Mouse (Mus musculus) kidney, adult 18-20 months (tissue): ENCODE results near the gene Drg1.
"Not testable (repeated sequence)": the region's sequence is repeated elsewhere in the genome, so short reads cannot be mapped to it uniquely, and the experiment has no call there.

Experiments
- DNase-seq: peaks from one replicate; pipeline ENCODE4 v3.0.0; 2021

Gene Drg1

DNA sequence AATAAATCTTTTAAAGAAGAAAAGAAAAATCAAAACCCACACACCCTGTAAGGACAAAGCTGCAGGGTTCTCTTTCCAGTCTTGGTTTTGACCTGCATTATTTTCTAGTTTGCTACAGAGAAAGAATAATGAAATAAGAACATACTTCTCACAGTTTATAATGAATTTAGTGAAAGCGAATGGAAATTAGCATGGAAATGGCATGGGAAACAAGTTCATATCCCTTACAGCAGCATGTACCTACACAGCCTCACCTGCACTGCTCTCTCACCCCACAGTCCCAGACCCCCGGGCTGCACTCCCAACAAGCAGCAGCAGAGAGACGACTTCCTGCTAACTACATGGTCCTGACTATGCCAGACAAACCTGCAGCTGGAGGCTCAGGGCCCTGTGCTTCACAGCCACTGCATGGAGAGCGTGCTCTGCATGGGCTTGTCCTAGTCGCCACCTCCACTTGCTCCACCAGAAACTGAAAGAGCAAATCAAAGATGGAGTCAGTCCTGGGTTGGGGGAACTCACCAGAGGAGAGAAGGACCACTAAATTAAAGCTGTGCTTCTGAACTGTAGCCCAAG, 100.9 kb downstream of the Drg1 start:
- not testable (repeated sequence) for DNase-seq

DNA sequence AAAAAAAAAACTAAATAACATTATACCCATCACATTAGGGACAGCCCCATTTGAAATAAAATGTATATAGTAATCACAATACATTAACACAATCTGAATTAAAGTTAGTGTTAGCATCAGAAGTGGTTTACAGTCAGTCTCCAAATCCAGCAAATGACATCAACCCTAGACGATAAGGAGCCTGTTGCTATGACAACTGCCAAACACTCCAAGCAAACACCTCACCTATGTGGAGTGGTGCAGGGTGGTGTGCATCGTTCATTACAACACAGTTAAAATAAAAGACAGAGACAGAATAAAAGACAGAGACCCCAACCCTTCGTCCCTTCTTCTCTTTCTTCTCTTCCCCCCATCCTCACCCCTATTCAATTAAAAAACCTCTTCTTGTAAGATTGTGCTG, 102.6 kb downstream of the Drg1 start:
- not testable (repeated sequence) for DNase-seq

DNA sequence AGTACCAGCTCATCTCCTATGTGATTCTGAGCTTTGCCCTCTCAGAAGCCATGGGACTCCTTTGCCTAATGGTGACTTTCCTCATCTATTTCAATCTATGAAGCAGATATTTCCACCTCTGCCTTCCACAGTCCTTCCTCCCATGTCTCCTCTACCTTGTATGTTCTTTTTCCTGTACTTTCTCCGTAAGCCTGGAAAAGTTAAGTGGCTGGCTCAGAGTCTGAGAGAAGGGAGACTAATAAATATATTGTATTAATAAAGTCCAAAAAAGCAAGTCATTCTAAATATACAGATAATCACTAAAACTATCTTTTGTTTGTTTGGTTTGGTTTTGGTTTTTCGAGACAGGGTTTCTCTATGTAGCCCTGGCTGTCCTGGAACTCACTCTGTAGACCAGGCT, 103.1 kb downstream of the Drg1 start:
- DNase-seq = not testable (repeated sequence)

DNA sequence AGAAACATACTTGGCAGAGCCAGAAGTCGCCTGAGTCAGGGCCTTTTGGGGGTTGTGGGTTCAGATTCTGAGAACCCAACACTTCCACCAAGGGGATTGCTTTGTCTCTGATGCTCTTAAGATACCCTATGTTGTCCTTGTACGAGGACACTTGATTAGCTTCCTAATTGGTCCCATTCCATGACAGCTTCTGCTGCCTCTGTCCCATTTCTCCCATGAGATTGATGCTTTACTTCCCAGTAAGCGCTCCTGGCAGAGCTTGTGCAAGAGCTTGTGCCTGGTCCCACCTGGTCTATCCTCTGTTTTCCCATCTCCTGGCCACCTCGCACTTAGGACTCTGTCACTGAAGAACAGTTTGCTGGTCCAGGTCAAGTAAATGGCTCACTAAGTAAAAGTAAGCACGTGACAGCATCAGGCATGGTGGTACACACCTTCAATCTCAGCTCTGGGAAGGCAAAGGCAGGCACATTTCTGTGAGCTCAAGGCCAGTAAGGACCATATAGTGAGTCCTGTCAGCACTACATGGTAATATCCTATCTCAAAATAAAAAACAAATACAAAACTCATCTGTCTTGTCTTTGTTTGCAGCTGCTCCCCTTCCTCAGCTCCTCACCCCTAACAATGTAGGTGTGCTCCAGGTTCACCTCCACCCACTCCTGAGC, 103.8 kb downstream of the Drg1 start:
- DNase-seq = peak; percentile 90

DNA sequence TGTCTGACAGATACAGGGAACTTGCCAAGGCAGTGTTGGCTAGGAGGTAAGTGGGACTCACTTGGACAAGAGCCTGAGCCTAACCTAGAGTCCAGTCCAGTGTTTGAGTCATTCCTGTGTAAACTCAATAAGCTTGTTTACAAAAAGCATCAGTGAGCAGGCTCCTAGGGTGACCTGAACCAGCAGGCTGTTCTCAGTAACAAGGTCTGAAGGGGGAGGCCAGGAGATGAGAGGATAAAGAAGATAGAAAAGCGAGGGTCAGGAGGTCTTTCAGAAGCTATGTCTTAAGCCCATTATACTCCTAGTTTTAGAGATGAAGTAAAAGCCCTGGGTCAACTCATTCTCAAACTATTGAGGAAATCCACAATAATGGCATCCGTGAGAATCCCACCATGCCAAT, 104.8 kb downstream of the Drg1 start:
- peak; percentile 71 for DNase-seq

DNA sequence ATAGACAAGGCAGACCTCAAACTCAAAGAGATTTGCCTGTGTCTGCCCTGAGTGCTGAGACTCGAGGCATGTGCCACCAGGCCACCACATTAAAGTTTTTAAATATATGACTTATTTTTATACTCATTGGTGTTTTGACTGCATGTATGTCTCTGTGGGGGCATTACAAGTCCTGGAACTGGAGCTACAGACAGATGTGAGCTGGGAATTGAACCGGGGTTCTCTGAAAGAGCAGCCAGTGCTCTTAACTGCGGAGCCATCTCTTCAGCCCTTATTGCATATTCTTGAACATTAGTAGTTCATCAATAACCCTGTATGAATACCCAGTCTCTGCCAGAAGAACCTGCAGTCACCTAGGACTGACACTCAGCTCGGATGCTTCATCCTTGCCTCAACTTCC, 107.4 kb downstream of the Drg1 start:
- DNase-seq = not testable (repeated sequence)

DNA sequence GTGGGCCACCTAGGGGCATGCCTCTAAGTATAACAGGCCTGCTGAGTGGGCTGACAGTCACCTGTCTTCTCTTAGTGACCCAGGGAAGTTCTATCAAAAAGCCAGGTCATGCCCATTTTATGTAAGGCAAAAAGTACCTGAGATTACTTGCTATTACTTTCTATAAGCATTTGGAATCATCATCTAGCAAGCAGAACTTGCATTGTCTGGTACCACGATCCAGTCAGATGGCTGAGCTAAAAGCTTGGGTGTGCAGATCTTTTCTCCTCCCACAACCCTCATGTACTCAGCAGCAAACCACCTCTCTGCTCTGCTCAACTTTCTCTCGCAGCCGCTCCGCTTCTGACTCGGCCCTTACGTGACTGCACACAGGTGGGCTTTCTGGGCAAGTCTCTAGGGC, 108.2 kb downstream of the Drg1 start:
- not testable (repeated sequence) for DNase-seq

DNA sequence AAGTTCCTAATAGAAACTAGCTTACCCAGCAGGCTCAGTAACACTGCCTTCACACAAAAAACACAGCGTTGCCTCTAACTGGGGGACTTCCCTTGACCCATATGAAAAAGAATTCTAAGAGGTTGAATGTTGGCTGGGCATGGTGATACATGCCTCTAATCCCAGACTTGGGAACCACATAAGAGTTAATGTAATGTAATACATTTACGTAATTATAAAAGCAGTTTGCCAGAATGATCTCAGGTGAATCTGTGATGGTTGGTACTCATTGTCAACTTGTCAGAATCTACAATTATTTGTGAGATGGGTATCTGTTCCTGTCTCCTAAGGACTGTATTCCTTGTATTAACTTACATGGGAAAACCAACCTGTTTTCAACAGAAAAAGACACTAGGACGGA, 109.2 kb downstream of the Drg1 start:
- not testable (repeated sequence) for DNase-seq

DNA sequence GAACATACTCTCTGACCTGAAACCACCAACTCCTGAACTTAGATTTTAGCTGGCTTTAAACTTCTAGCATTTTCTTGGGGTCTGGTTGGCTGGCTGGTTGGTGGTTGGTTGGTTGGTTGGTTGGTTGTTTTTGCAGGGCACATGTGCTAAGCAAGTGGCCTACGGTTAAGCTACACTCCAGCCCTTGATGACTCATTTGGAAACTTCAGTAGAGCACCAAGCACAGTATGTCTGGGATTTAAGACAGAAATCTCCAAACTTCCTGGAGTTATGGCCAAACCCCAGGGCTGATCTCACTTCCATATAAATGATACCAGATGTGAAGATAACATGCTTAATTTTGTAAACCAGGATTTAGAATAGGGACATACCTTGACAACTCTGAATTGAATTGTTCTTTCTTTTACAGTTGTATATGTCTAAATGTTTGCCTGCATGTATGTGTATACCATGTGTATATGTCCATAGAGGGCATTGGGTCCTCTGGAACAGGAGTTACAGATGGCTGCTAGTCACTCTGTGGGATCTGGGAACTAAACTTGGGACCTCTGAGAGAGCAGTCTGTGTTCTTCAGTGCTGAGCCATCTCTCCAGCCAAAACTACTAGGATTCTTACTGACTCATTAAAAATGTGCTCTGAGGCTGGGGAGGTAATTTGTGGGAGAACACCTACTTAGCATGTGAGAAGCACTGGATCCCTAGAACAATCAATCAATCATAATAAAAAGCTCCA, 112.4 kb downstream of the Drg1 start:
- peak; percentile 70 for DNase-seq

DNA sequence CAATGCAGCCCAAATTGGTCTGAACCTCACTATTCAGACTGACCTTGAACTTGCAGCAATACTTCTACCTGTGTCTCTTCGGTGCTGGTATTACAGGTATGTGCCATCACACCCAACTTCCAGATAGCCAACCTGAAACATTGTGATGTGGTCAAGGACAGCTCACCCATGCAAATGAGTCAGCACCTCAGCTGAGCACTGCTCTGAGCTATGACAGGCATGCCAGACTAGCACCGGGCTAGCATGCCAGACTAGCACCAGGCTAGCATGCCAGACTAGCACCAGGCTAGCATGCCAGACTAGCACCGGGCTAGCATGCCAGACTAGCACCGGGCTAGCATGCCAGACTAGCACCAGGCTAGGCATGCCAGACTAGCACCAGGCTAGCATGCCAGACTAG, 114.9 kb downstream of the Drg1 start:
- DNase-seq = not testable (repeated sequence)

DNA sequence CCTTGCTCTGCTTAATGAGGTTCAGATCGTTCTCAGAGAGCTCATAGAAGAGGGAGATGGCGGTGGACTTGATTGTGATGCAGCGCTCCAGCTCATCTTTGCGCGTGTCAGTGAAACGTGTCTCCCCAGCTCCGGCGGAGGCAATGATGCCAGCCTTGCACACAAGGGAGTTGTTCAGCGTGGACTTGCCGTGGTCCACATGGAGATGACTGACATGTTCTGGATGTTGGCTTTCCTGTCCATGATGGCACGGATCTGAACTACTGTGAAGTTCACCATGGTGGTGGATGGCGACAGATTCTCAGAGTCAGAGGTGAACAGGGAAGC, 115.6 kb downstream of the Drg1 start:
- not testable (repeated sequence) for DNase-seq

DNA sequence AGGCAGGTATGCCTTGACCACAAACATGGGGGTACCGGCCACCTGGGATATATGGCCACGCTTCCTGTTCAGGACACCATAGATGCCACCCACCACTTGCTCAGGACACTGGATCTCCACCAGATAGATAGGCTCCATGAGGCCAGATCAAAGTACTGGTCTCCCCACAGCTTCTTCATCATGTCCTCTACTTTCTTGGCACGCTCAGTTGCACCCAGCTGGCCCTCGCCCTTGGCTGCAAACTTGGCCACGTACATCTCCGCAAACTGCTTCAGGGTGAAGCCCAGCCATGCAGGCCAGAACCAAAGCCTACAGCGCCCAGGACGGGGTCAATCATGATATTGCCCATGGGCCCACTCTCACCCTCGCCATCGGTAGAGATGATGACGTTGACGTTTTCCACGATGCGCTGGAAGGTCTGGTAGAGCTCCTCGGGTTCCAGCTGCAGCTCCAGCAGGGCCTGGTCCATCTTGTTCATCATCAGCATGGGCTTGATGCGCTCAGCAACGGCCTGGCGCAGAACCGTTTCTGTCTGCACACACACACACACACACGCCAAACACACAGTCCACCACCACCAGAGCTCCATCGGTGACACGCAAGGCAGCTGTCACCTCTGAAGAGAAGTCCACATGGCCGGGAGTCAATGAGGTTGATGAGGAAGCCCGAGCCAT, 116.1 kb downstream of the Drg1 start:
- peak; percentile 41 for DNase-seq

DNA sequence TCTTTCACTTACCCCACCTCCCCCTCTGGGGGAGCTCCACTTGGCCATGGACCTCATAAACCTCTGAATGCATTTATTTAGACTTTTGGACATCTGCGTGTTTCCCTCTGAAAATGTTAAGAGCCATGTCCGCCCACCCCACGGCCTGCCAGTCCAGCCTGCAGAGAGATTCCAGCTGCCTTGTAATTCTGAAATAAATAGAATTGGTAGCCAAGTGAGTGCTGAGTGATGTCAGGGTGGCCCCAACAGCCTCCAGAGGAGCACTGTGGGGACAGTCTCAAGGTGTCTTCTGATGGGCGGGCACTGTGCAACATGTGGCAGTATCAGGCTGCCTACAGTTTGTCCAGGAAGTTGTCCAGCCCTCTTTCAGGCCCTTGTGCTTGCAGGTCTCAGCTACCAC, 116.7 kb downstream of the Drg1 start:
- not testable (repeated sequence) for DNase-seq

DNA sequence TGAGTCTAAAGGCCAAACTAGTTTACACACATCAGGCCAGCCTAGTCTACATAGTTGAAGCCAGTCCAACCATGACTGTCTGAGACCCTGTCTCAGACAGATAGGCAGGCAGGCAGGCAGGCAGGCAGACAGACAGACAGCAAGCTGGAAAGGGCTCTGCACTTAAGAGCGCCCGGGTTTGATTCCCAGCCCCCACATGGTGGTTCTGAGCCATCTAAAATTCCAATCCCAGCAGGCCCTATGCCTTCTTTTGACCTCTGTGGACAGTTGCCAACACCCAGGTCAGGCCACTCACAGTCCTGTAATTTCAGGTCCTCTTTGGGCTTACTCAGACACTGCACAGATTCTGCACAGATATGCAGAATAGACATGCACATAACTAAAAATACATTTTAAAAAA, 119.4 kb downstream of the Drg1 start:
- DNase-seq = not testable (repeated sequence)

DNA sequence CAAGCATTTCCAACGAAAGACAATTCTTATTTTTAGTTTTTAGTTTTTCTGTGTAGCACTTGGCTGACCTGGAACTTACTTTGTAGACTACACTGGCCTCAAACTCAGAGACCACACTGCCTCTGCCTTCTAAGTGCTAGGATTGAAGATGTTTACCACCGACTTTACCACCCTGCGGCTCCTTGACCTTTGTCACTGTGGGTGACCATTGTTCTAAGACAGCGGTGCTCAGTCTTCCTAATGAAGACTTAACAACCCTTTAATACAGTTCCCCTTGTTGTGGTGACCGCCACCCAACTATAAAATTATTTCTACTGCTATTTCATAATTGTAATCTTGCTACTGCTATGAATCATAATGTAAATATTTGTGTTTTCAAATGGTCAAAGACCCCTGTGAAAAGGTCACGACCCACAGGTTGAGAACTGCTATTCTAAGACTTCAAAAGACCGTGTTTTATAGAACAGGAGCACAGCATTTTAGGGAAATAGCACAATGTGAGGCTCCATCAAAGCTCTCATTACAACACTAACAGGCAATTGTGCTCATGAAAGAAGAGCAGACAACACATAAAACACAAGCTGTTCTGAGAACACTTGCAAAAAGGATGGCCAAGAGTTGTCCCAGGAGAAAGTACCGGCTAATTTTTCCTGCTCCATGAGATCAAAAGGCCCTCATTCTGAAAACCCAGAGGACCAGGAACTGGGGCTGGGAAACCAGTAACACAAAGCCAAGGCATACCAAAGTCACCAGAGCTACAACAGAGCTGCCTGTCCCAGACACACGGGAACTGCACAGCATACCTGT, 120.7 kb downstream of the Drg1 start:
- DNase-seq = not testable (repeated sequence)

DNA sequence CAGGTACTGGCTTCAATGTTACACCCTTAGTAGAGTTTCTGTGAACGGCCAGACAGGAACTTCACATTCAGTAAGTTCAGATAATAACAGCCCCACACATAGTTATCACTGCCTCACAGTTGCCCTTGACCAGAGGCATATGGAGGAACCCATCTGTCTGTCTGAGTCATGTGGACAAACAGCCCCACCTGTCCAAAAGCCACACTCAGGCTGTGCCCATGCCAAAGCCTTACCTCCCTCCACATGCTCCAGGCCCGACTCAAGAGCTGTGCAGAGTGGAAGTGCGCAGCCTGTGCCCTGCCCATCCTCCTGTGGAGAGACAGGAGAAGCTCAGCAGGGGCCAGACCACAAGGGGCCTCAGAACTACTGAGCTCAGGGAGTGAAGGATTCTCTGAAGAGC, 122.2 kb downstream of the Drg1 start:
- not testable (repeated sequence) for DNase-seq

DNA sequence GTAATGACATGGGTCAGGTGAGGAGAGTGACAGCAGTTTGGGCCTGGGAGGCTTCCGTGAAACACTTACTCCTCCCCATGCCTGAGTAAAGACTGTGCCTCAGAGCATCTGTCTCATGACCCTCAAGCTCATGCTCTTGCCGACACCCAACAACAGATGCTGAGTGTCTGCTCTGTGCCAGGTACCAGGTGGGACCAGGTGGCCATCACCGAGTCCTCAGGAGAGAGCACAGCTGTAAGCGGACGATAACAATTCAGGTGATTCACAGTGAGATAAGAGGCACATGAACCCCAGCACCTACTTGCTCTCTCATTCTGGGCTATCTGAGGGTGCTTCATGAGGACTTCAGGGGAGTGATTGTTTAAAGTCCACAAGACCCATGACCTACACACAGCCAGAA, 123.8 kb downstream of the Drg1 start:
- DNase-seq = peak; percentile 92

DNA sequence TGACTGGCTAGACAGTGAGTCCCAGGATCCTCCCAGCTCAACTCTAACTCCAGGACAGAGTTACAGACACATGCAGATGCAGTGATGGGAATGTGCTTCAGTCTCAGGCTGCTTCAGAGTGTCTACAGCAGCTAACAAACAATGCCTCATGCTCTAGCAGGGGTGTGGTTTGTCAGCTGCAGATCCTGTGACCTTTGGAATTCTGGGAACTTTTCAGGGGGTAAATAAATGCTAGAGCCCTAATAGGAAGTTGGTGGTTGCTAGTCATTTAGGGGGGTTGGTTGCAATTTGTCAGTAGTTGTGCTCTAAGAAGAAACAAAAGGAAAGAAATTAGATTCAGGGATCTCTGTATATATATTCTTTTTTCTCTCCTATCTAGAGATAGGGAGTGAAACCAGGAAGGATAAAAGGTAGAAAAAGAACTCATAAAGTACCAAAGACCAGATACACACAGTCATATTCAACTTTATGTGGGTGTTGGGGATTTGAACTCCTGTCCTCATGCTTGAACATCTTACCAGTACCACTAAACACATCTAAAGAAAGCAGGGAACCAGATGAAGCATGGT, 125.2 kb downstream of the Drg1 start:
- not testable (repeated sequence) for DNase-seq

DNA sequence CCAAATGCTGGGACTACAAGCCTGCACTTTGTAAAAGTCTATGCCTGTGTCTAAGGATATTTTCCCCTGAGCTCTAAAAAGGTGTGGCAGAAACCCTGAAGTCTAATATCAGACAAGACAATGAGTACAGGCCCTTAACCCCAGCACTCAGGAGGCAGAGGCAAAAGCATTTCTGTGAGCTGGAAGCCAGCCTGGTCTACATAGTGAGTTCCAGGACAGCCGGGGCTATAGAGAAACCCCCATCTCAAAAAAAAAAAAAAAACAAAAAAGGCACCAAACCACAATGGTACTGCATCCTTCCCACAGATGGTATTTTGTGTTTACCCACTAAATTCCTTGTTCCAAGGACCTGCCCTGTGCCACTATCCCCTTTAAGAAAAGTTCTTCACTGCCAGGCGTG, 127.9 kb downstream of the Drg1 start:
- peak; percentile 57 for DNase-seq
